Mouse (Mus musculus) forebrain, postnatal 0 days (tissue): Measurements from ENCODE around the gene Cox19. TPM values are rescaled to one million over a fixed set of nuclear protein-coding genes. Genes with fewer than 3 reads are reported as not detected.

Experiments
- ATAC-seq: fragments of 200-750 bp; cut with Nextera tagmentation; 2 replicates; pipeline ENCODE4 v1.8.0; 2017; ENCODE audit warnings: mild to moderate bottlenecking, moderate library complexity
- DNase-seq: peaks from one replicate; pipeline ENCODE4 v3.0.0-alpha.2; 2015
- H3K27ac ChIP-seq: fragments of 300-500 bp; sonication (generic); 2 replicates; pipeline ENCODE4 v1.5.1; 2014; ENCODE audit warnings: low read depth, mild to moderate bottlenecking, antibody characterized with exemption, low read length, moderate library complexity, mixed read lengths
- H3K27me3 ChIP-seq: fragments of 300-500 bp; sonication (generic); 2 replicates; pipeline ENCODE4 v1.6.1; 2014; ENCODE audit warnings: mild to moderate bottlenecking, low read length, mixed read lengths; ENCODE audit not compliant: insufficient read depth
- H3K36me3 ChIP-seq: fragments of 300-500 bp; sonication (generic); 2 replicates; pipeline ENCODE4 v1.6.1; 2014; ENCODE audit warnings: mild to moderate bottlenecking, moderate library complexity; ENCODE audit not compliant: insufficient read depth
- H3K4me1 ChIP-seq: fragments of 300-500 bp; sonication (generic); 2 replicates; pipeline ENCODE4 v1.6.1; 2014; ENCODE audit warnings: antibody characterized with exemption; ENCODE audit not compliant: insufficient read depth
- H3K4me2 ChIP-seq: fragments of 300-500 bp; sonication (generic); 2 replicates; pipeline ENCODE4 v1.6.1; 2014; ENCODE audit warnings: low read depth, mild to moderate bottlenecking, moderate library complexity
- H3K4me3 ChIP-seq: fragments of 300-500 bp; sonication (generic); 2 replicates; pipeline ENCODE4 v1.5.1; 2014; ENCODE audit warnings: low read depth, low read length, mixed read lengths
- H3K9ac ChIP-seq: fragments of 300-500 bp; sonication (generic); 2 replicates; pipeline ENCODE4 v1.6.1; 2014; ENCODE audit warnings: mild to moderate bottlenecking
- H3K9me3 ChIP-seq: fragments of 300-500 bp; sonication (generic); 2 replicates; pipeline ENCODE4 v1.6.1; 2016; ENCODE audit warnings: low read length
- CTCF ChIP-seq: sonication (generic); IDR thresholded peaks from 2 replicates; pipeline ENCODE4 v1.5.1; 2016; ENCODE audit warnings: antibody characterized with exemption, control low read depth, low read depth
- WGBS: fragments of 180-500 bp; shearing (Covaris S2); extraction: QIAGEN DNeasy Blood & Tissue Kit; methylation state at CpG from one replicate; pipeline ENCODE4 v1.1.7; 2014; 5-methylcytosine and 5-hydroxymethylcytosine counted together
- polyA plus RNA-seq: library from polyadenylated mRNA; unstranded; fragments of >200 nt; fragmentation: Nextera tagmentation; extraction: Ambion mirVana; gene quantifications from 2 replicates; pipeline ENCODE4 v1.2.1, GENCODE M21; 2015
- total RNA-seq: library from RNA; depleted of rRNA; stranded (reverse); fragments of >200 nt; gene quantifications from 2 replicates; pipeline ENCODE4 v1.2.3, GENCODE M21; 2014

The Cox19 gene
- total and polyA plus RNA-seq, 2 experiments from 2014 or later, result 85.7 to 108 TPM

GRCm38 (mm10) chr5:139302101-139302500 is 49.1 kb downstream of the Cox19 start:
- no peaks in the 10 kb centered on the region for H3K4me1 ChIP-seq
- no peak for DNase-seq
- H3K4me2 ChIP-seq, result no peak overlapping the region
- H3K9me3 ChIP-seq, result no peaks in the 10 kb centered on the region
- WGBS, result 87% methylated on average over 6 of the region's 6 CpGs
- H3K27me3 ChIP-seq, result no peaks in the 10 kb centered on the region
- no peak for ATAC-seq
- TF ChIP-seq CTCF, result no peak
- no peak overlapping the region for H3K9ac ChIP-seq
- no peak overlapping the region for H3K4me3 ChIP-seq
- no peaks in the 10 kb centered on the region; the same call in 1 of the 2 replicates for H3K36me3 ChIP-seq
- H3K27ac ChIP-seq, result no peak overlapping the region

- no peaks in the 10 kb centered on the region for H3K4me1 ChIP-seq
- H3K4me3 ChIP-seq, result no peak overlapping the region
- H3K4me2 ChIP-seq, result no peak overlapping the region
- ATAC-seq, result no peak
- no peaks in the 10 kb centered on the region for H3K9me3 ChIP-seq
- H3K27ac ChIP-seq, result no peak overlapping the region
- no peak overlapping the region for H3K9ac ChIP-seq
- no peaks in the 10 kb centered on the region for H3K27me3 ChIP-seq
- H3K36me3 ChIP-seq, result peaks cover under 1% of the 10 kb centered on the region; the same call in 1 of the 2 replicates
- no peak for DNase-seq
- 75% methylated on average over 5 of the region's 5 CpGs for WGBS
- no peak for TF ChIP-seq CTCF
Measured at GRCm38 (mm10) chr5:139297745-139298144, 53.5 kb downstream of the Cox19 start.

- no peak for ATAC-seq
- H3K4me2 ChIP-seq, result no peak overlapping the region
- no peak for TF ChIP-seq CTCF
- 90% methylated on average over 10 of the region's 10 CpGs for WGBS
- no peak overlapping the region for H3K9ac ChIP-seq
- H3K4me3 ChIP-seq, result no peak overlapping the region
- H3K4me1 ChIP-seq, result no peaks in the 10 kb centered on the region
- DNase-seq, result no peak
- no peak overlapping the region for H3K27ac ChIP-seq
- peaks cover 3% of the 10 kb centered on the region for H3K36me3 ChIP-seq
- no peaks in the 10 kb centered on the region for H3K9me3 ChIP-seq
- H3K27me3 ChIP-seq, result no peaks in the 10 kb centered on the region
Measured at GRCm38 (mm10) chr5:139297092-139297491, 54.1 kb downstream of the Cox19 start.

- Histone ChIP-seq H3K4me3 (no peak overlapping the region), H3K9me3 (no peaks in the 10 kb centered on the region), H3K27me3 (no peaks in the 10 kb centered on the region), H3K4me2 (no peak overlapping the region), H3K36me3 (peaks cover 3% of the 10 kb centered on the region; the same call in 1 of the 2 replicates), H3K9ac (no peak overlapping the region), H3K4me1 (no peaks in the 10 kb centered on the region), H3K27ac (no peak overlapping the region)
- ATAC-seq, result no peak
- 88% methylated on average over 2 of the region's 2 CpGs for WGBS
- no peak for TF ChIP-seq CTCF
- no peak for DNase-seq
Measured at GRCm38 (mm10) chr5:139294089-139294488, 57.1 kb downstream of the Cox19 start.

- no peak overlapping the region for H3K9ac ChIP-seq
- no peaks in the 10 kb centered on the region for H3K4me1 ChIP-seq
- 65% methylated on average over 6 of the region's 6 CpGs for WGBS
- H3K9me3 ChIP-seq, result no peaks in the 10 kb centered on the region
- DNase-seq (no peak), ATAC-seq (no peak)
- no peak for TF ChIP-seq CTCF
- peaks cover 3% of the 10 kb centered on the region; the same call in 1 of the 2 replicates for H3K36me3 ChIP-seq
- no peak overlapping the region for H3K4me2 ChIP-seq
- H3K27me3 ChIP-seq, result no peaks in the 10 kb centered on the region
- no peak overlapping the region for H3K27ac ChIP-seq
- no peak overlapping the region for H3K4me3 ChIP-seq
Measured at GRCm38 (mm10) chr5:139291811-139292560, 59.2 kb downstream of the Cox19 start.

GRCm38 (mm10) chr5:139290467-139291259 is 60.6 kb downstream of the Cox19 start:
- Histone ChIP-seq H3K4me1 (no peaks in the 10 kb centered on the region), H3K4me3 (no peak overlapping the region), H3K27me3 (no peaks in the 10 kb centered on the region), H3K36me3 (peaks cover 6% of the 10 kb centered on the region), H3K9ac (no peak overlapping the region), H3K9me3 (no peaks in the 10 kb centered on the region), H3K27ac (no peak overlapping the region), H3K4me2 (no peak overlapping the region)
- no peak for TF ChIP-seq CTCF
- ATAC-seq (no peak), DNase-seq (no peak)
- WGBS, result 86% methylated on average over 12 of the region's 12 CpGs

GRCm38 (mm10) chr5:139288591-139288990 is 62.6 kb downstream of the Cox19 start:
- Histone ChIP-seq H3K4me2 (no peak overlapping the region), H3K4me3 (no peak overlapping the region), H3K9me3 (no peaks in the 10 kb centered on the region), H3K9ac (no peak overlapping the region), H3K36me3 (peaks cover 12% of the 10 kb centered on the region), H3K4me1 (no peaks in the 10 kb centered on the region), H3K27me3 (no peaks in the 10 kb centered on the region), H3K27ac (no peak overlapping the region)
- DNase-seq (no peak), ATAC-seq (no peak)
- TF ChIP-seq CTCF, result no peak
- 71% methylated on average over 4 of the region's 4 CpGs for WGBS
